Mouse (Mus musculus): ENCODE results near the gene Olfr328.
"Not testable (repeated sequence)": the region's sequence is repeated elsewhere in the genome, so short reads cannot be mapped to it uniquely, and the experiment has no call there.

GRCm38 (mm10) chr11:58534736-58535135 lies 20.7 kb downstream of the Olfr328 start, which contains the start of gene Olfr330:
- not testable (repeated sequence) for TF ChIP-seq CTCF (IDR thresholded peaks at IDR 0.05; ENCODE audit: insufficient read depth, low read length); POLR2A (IDR thresholded peaks at IDR 0.05; ENCODE audit: borderline replicate concordance, extremely low read depth, low read depth, low read length)
